Mouse (Mus musculus): Measurements from ENCODE around the gene Prss41.

DNA sequence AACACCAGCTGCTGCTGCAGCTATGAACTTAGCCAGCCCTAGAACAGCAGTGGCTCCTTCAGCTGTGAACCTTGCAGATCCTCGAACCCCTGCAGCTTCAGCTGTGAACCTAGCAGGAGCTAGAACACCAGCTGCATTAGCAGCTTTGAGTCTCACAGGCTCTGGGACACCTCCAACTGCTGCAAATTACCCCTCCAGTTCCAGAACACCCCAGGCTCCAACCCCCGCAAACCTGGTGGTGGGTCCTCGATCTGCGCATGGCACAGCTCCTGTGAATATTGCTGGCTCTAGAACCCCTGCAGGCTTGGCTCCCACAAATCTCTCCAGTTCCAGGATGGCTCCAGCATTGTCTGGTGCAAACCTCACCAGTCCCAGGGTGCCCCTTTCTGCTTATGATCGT, 23.2 kb downstream of the Prss41 start:
- TF ChIP-seq MAX (IDR thresholded peaks at IDR 0.05; ENCODE audit: low read depth) = no peak
- no peak for TF ChIP-seq POLR2A (IDR thresholded peaks at IDR 0.05; ENCODE audit: insufficient read length, low read depth)
- TF ChIP-seq TCF12 (IDR thresholded peaks at IDR 0.05; ENCODE audit: insufficient read depth, poor library complexity, severe bottlenecking) = no peak
- TF ChIP-seq CEBPB (IDR thresholded peaks at IDR 0.05; ENCODE audit: insufficient read depth, poor library complexity, severe bottlenecking) = no peak
- TF ChIP-seq MYOD1 (IDR thresholded peaks at IDR 0.05; ENCODE audit: control insufficient read depth in 1 of 3, insufficient read length in 2 of 3, low read depth in 2 of 3) = no peak

Measured in myocyte (in vitro differentiated cells).